Mouse (Mus musculus): ENCODE data around the gene Sh3bp1.

DNA sequence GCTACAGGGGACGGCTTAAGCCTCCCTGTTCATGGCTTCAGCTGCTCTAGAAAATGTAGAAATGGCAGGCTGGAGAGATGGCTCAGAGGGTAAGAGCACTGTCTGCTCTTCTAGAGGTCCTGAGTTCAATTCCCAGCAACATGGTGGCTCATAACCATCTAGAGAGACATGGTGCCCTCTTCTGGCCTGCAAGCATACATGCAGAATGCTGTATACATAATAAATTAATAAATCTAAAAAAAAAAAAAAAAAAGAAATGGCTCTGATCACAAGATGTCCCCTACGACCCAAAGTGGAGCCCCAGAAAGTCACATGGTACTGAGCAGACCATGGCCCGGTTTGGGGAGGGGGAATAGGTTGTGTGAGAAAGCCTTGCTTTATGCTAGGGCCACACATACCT, 56.1 kb downstream of the Sh3bp1 start:
- TF ChIP-seq CTCF (IDR thresholded peaks at IDR 0.05; ENCODE audit: control insufficient read depth, insufficient read depth, insufficient replicate concordance, low read depth, low read length) (no peak), POLR2A (IDR thresholded peaks at IDR 0.05; ENCODE audit: control insufficient read depth, low read depth, low read length) (no peak)
